Mouse (Mus musculus) ES-E14 (cell line): ENCODE measurements at regions not wholly inside any gene's neighbourhood (a gene's known extent, or its start where the extent isn't known, plus 50 kb on each side); places are given as distances from the start of the nearest gene placed in this dataset.

Experiments used
- CHD2 ChIP-seq: IDR thresholded peaks from 2 replicates; pipeline ENCODE4 v1.6.1; 2014; ENCODE audit warnings: mild to moderate bottlenecking, low read depth, low read length, inconsistent platforms
- MAFK ChIP-seq: IDR thresholded peaks from 2 replicates; pipeline ENCODE4 v1.6.1; 2014; ENCODE audit warnings: mild to moderate bottlenecking, low read depth, low read length, inconsistent platforms; ENCODE audit not compliant: insufficient read depth
- ZC3H11A ChIP-seq: IDR thresholded peaks from 2 replicates; pipeline ENCODE4 v1.6.1; 2012; ENCODE audit warnings: low read depth, mild to moderate bottlenecking, inconsistent platforms, low read length, borderline replicate concordance

GRCm38 (mm10) chr3:118485966-118486365 is 76.0 kb upstream of the Dpyd start:
- TF ChIP-seq ZC3H11A (no peak), MAFK (no peak), CHD2 (no peak)
